Mouse (Mus musculus): ENCODE results near the gene Cggbp1.
"Not testable (repeated sequence)": the region's sequence is repeated elsewhere in the genome, so short reads cannot be mapped to it uniquely, and the experiment has no call there.

Gene Cggbp1

DNA sequence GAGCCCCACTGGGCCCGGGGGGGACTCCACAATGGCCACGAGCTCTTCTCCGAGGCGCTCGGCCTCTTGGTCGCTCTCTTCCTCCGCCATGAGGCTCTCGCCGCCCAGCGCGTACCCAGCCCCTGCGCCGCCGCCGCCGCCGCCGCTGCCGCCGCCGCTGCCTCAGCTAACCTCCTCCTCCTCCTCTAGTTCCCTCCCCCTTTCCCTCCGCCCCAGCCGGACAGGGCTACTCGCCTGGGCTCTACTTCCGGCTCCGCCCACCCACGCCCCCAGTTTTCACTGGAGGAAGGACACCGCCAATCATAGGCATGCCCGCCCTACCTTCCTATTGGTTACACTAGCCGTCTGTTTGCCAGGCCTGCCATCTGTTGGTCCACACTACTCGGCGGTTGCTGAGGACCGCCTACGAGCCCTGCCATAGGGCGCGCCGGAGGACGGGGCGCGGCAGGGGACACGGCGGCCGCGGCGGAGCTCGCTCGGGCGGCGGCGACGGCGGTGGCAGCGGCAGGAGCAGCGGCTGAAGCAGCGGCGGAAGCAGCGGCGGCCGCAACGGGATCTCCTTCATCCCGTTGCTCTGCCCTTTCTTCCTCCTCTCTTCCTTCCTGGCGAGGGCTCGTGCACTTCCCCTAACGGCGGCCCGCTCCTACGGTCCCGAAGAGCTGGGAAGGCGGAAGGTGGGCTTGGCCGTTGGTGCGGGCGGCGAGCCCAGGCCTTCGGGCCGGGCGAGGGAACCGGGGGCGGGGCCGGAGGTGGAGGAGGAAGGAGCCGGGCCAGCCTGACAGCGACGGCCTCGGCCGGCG lies at the start of gene Cggbp1, which contains the start of gene Zfp654:
Gene Cggbp1, plus strand, starts transcription at position 434 of the 800 bp plus-strand sequence.
Gene Zfp654, minus strand, starts transcription at position 90 of the 800 bp plus-strand sequence.
- DNase-seq (ENCODE audit: low spot score in 2 of 2) = peak; percentile 100

DNA sequence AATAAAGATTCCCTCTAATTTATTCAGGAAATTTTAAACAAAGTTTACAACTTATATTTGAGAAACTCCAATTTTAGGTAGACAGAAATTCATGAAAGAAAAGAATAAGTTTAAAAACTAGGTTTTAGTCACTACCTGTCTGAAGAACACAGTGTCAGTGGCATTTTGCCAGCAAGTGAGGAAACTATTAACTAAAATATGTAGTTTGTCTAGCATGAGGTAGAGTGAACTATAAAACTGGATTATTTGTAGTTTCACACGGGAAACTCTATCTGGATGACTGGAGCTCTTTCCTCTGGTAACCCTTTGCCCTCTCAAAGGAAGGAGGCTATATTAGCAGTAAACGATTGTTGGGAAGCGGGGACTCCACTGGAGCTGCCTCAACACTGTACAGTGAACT lies 48.8 kb upstream of the Cggbp1 start:
- no peak for DNase-seq (ENCODE audit: low spot score in 2 of 2)

- no peak for DNase-seq (ENCODE audit: low spot score in 2 of 2)
Observed at GRCm38 (mm10) chr16:64817094-64817765, 34.6 kb upstream of the Cggbp1 start.

DNA sequence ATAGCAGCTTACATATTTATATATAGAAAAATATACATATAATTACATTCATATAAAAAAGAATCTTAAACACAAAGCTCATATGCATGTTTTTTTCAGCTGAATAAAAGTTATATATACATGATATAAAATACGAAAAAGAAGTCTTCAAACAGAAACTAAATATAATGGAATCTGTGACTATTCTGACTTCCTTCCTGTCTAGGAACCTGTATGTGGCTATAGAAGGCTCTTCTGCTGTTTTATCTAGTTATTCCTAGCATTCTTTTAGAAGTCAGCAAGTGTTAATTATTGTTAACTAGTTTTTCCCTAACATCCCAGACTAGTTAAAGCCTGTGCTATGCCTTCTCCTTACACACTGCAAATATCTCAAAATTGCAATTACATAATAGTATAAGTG lies 27.9 kb upstream of the Cggbp1 start:
- DNase-seq (ENCODE audit: low spot score in 2 of 2) = no peak

DNA sequence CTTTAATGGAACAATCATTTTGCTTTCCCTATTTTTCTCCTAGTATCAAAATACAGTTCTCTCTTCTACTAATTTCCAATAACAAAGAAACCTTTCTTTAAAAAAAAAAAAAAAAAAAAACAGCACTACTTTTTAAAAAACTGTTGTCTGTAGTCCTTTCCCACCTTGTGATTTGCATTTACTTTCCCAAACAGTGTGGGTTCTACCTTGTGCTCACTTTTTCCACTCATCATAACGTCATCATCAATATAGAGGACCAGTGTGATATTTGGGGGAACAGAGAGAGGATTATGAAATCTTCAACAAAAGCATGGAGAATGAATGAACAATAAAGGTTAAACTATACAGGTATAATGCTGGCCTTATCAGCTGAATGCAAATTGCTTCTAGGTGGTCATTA lies 27.3 kb upstream of the Cggbp1 start:
- no peak for DNase-seq (ENCODE audit: low spot score in 2 of 2)

DNA sequence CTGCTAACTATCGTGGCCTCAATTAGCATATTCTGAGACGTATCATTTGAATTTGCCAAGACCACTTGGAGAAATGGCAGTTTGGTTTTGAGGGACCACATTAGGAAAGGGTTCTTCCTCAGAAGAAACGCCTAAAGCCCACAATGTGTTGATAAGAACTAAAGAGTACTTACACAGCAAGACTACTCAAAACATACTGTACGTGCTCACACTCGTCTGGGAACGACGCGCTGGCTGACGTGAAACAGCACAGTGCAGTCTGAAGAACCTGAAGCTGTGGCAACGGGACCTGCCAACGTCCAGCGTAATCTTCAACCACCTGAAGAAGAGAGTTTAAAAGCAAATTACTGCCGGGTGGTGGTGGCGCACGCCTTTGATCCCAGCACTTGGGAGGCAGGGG lies 21.5 kb upstream of the Cggbp1 start:
- no peak for DNase-seq (ENCODE audit: low spot score in 2 of 2)

GRCm38 (mm10) chr16:64835996-64836545 lies 15.7 kb upstream of the Cggbp1 start:
- DNase-seq (ENCODE audit: low spot score in 2 of 2) = no peak

DNA sequence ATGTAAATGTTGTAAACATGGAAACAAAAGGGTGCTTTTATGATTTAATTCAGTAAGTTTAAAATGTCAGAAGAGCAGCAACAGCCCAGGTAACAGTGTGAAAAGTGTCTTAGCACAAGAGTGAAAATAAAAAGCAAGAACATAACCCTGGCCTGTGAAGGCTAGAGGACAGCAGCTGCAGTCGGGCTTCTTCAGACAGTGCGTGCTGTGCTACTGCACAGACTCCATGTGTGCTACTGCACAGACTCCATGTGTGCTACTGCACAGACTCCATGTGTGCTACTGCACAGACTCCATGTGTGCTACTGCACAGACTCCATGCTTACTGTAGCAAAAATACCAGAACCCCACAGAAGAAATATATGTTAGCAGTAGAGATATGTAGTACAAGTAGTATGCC lies 15.1 kb upstream of the Cggbp1 start:
- no peak for DNase-seq (ENCODE audit: low spot score in 2 of 2)

DNA sequence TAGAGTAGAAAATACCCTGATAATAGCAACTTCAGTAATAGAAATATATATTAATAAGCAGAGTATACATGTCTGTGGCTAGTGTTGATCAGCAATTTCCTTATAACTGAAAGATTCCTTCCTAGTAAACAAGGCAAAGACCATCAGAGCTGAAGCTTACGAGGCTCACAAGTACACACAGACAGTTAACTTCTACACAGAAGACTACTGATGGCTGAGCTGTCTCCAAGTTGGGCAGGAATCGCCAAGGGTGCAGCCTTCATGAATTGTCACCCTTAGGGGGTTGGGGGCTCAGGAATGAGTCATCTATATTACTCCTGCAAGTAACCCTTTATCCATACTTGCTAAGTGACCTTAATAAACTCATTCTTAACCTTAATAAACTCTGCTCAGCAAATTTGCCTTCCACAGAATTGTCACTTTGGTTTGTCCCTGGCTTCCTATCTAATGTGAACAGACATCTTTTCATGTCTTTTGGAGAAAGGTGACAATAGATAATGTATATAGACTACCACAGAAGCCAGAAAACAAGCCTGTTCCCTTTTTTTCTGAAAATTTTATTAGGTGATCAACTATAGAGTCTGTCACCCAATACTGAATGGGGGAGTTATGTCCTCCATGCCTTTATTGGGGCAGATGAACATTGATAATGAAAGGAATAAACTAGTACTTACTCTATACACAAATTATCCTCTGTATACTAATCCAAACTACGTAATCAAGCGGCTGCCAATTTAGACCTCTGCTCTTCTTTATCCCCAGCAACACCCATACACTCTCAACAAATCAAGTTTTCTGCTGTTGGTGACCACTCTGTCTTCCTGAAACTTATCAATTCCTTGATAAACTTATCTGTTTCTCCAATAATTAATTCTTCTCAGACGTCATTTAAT lies 10.1 kb upstream of the Cggbp1 start:
- no peak for DNase-seq (ENCODE audit: low spot score in 2 of 2)

DNA sequence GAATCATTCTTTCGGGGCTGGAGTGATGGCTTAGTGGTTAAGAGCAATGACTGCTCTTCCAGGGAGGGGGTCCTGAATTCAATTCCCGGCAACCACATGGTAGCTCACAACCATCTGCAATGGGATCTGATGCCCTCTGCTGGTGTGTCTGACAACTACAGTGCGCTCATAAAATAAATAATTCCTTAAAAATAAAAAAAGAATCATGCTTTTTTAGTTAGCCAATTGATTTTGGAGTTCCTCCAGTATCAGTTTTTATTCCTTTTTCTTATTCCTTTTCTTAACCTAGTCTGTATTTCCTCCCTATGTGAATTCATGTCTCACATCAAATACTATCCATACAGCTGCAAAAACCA lies 9.4 kb upstream of the Cggbp1 start:
- DNase-seq (ENCODE audit: low spot score in 2 of 2) = no peak

- no peak for DNase-seq (ENCODE audit: low spot score in 2 of 2)
Observed at GRCm38 (mm10) chr16:64845947-64846346, 5.8 kb upstream of the Cggbp1 start.

- DNase-seq (ENCODE audit: low spot score in 2 of 2) = peak in 1 of 2 experiments; percentile 13
Observed at GRCm38 (mm10) chr16:64850287-64851084, 1.3 kb upstream of the Cggbp1 start.

DNA sequence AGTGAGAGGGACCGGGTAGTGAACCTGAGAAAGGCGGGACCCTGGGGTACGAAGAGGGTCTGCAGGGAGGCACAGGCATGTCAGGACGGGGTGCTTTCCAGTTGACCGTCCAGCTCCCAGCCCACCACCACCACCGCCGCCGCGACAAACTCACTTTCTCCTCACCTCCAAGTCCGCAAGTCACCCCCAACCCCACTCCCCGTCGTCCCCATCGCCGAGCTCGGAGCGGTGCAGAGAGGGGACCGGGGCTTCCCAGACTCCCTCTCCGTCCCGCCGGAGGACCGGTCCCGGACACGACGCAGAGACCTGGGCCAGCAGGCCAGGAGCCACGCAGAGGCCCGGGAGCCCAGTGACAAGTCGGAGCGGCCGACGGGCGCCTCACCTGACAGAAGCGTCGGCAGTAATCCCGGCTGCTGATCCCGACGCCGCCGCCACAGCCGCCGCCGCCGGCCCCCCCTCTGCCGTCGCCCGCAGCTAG lies 672 bp upstream of the Cggbp1 start:
- no peak for DNase-seq (ENCODE audit: low spot score in 2 of 2)

- peak in 1 of 2 experiments; percentile 11 for DNase-seq (ENCODE audit: low spot score in 2 of 2)
Observed at GRCm38 (mm10) chr16:64852441-64852871, 660 bp downstream of the Cggbp1 start.

GRCm38 (mm10) chr16:64852891-64853290 lies 1.1 kb downstream of the Cggbp1 start:
- DNase-seq (ENCODE audit: low spot score in 2 of 2) = no peak

GRCm38 (mm10) chr16:64856946-64857345 lies 5.2 kb downstream of the Cggbp1 start:
- no peak for DNase-seq (ENCODE audit: low spot score in 2 of 2)

GRCm38 (mm10) chr16:64865841-64866240 lies 14.0 kb downstream of the Cggbp1 start:
- DNase-seq (ENCODE audit: low spot score in 2 of 2) = not testable (repeated sequence)

DNA sequence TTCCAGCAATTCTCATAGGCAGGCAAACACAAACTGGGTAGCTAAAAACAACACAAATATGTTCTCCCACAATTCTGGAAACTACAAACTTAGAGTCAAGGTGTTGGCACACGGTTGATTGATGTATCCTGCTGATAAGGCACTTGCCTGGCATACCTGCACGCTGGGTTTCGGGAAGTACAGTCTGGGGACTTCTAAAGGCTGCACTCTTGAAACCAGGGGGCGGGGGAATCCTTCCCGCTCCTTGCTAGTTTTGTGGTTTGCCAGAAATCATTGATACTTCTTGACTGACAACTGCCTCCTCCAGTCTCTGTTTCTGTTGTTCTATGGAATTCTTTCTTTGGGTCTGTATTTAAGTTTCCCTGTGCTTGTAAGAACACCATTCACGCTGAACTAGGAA lies 16.8 kb downstream of the Cggbp1 start:
- no peak for DNase-seq (ENCODE audit: low spot score in 2 of 2)

DNA sequence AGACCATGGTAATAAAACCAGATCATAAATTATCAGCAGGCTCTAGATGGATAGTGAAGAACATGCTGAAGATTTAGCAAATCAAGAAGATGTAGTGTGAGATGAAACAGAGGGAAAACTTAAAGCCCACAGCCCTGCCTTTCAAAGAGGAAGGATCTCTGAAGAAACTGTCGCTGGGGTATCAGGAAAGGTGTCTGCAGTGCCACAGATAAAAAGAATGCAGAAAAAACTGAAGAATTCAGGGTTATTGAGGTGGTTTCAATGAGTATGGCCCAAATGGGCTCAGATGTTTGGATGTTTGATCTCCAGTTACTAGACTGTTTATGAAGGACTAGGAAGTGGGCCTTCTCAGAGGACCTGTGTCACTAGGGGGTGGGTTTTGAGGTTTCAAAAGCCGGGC lies 17.8 kb downstream of the Cggbp1 start:
- no peak for DNase-seq (ENCODE audit: low spot score in 2 of 2)

GRCm38 (mm10) chr16:64872296-64872695 lies 20.5 kb downstream of the Cggbp1 start:
- DNase-seq (ENCODE audit: low spot score in 2 of 2) = no peak

- DNase-seq (ENCODE audit: low spot score in 2 of 2) = no peak
Observed at GRCm38 (mm10) chr16:64872841-64873240, 21.0 kb downstream of the Cggbp1 start.

Data from left cerebral cortex, adult 9 months (tissue).